Mouse (Mus musculus) embryonic fibroblast, embryonic 13.5 days (primary cell): ENCODE measurements around the gene Slc24a4.

Source experiments
- CTCF ChIP-seq: IDR thresholded peaks from 2 replicates; pipeline ENCODE4 v1.5.1; 2011; ENCODE audit warnings: mild to moderate bottlenecking, control low read depth, low read length, moderate library complexity, borderline replicate concordance; ENCODE audit not compliant: insufficient read depth
- POLR2A ChIP-seq: IDR thresholded peaks from 2 replicates; pipeline ENCODE4 v1.6.1; 2011; ENCODE audit warnings: low read depth, mild to moderate bottlenecking, control low read depth, low read length, moderate library complexity

GRCm38 (mm10) chr12:102141330-102141729, 12.8 kb downstream of the Slc24a4 start:
- TF ChIP-seq CTCF (no peak), POLR2A (no peak)
